Mouse (Mus musculus) stomach, embryonic 15.5 days (tissue): ENCODE measurements at regions not wholly inside any gene's neighbourhood (a gene's known extent, or its start where the extent isn't known, plus 50 kb on each side); places are given as distances from the start of the nearest gene placed in this dataset.

Source experiments
- ATAC-seq: fragments of 200-750 bp; cut with Nextera tagmentation; 2 replicates; pipeline ENCODE4 v1.8.0; 2017; ENCODE audit warnings: low read depth, moderate number of reproducible peaks, moderate TSS enrichment; ENCODE audit not compliant: insufficient read depth, low FRiP score
- H3K27ac ChIP-seq: fragments of 300-500 bp; sonication (generic); 2 replicates; pipeline ENCODE4 v1.5.1; 2015; ENCODE audit warnings: mild to moderate bottlenecking, inconsistent platforms
- H3K27me3 ChIP-seq: fragments of 300-500 bp; sonication (generic); replicated peaks from 2 replicates; pipeline ENCODE4 v1.6.1; 2015; ENCODE audit warnings: inconsistent platforms
- H3K36me3 ChIP-seq: fragments of 300-500 bp; sonication (generic); 2 replicates; pipeline ENCODE4 v1.6.1; 2015; ENCODE audit warnings: inconsistent platforms
- H3K4me1 ChIP-seq: fragments of 300-500 bp; sonication (generic); 2 replicates; pipeline ENCODE4 v1.6.1; 2015; ENCODE audit warnings: inconsistent platforms
- H3K4me2 ChIP-seq: fragments of 300-500 bp; sonication (generic); 2 replicates; pipeline ENCODE4 v1.6.1; 2015; ENCODE audit warnings: mild to moderate bottlenecking, inconsistent platforms
- H3K4me3 ChIP-seq: fragments of 300-500 bp; sonication (generic); replicated peaks from 2 replicates; pipeline ENCODE4 v1.5.1; 2015; ENCODE audit warnings: inconsistent platforms
- H3K9ac ChIP-seq: fragments of 300-500 bp; sonication (generic); 2 replicates; pipeline ENCODE4 v1.6.1; 2015; ENCODE audit warnings: inconsistent platforms
- H3K9me3 ChIP-seq: fragments of 300-500 bp; sonication (generic); 2 replicates; pipeline ENCODE4 v1.6.1; 2016; ENCODE audit warnings: inconsistent platforms
- WGBS: fragments of 180-500 bp; shearing (Covaris S2); methylation state at CpG from one replicate; pipeline ENCODE4 v1.1.7; 2015; 5-methylcytosine and 5-hydroxymethylcytosine counted together

GRCm38 (mm10) chr8:103451381-103452018, 649.9 kb upstream of the Cdh5 start:
- ATAC-seq: no peak
- no peaks in the 10 kb centered on the region for H3K9me3 ChIP-seq
- H3K27ac ChIP-seq: no peak overlapping the region
- no peaks in the 10 kb centered on the region for H3K36me3 ChIP-seq
- 56% methylated on average over 5 of the region's 5 CpGs for WGBS
- H3K4me1 ChIP-seq: no peaks in the 10 kb centered on the region; the same call in 1 of the 2 replicates
- no peak overlapping the region for H3K4me2 ChIP-seq
- no peaks in the 10 kb centered on the region for H3K27me3 ChIP-seq
- H3K4me3 ChIP-seq: no peak overlapping the region
- no peak overlapping the region for H3K9ac ChIP-seq

- no peak overlapping the region for H3K9ac ChIP-seq
- no peak overlapping the region for H3K4me2 ChIP-seq
- no peak overlapping the region for H3K27ac ChIP-seq
- no peaks in the 10 kb centered on the region for H3K36me3 ChIP-seq
- H3K27me3 ChIP-seq: no peaks in the 10 kb centered on the region
- no peak for ATAC-seq
- WGBS: 66% methylated on average over 6 of the region's 6 CpGs
- no peak overlapping the region for H3K4me3 ChIP-seq
- no peaks in the 10 kb centered on the region for H3K9me3 ChIP-seq
- H3K4me1 ChIP-seq: no peaks in the 10 kb centered on the region
Measured at GRCm38 (mm10) chr8:103457176-103457575, 644.2 kb upstream of the Cdh5 start.

- no peak overlapping the region for H3K4me3 ChIP-seq
- no peak for ATAC-seq
- no peaks in the 10 kb centered on the region for H3K36me3 ChIP-seq
- H3K9ac ChIP-seq: no peak overlapping the region
- 38% methylated on average over 4 of the region's 4 CpGs for WGBS
- H3K9me3 ChIP-seq: no peaks in the 10 kb centered on the region
- no peak overlapping the region for H3K4me2 ChIP-seq
- H3K27ac ChIP-seq: no peak overlapping the region
- no peaks in the 10 kb centered on the region for H3K4me1 ChIP-seq
- H3K27me3 ChIP-seq: no peaks in the 10 kb centered on the region
Measured at GRCm38 (mm10) chr8:103463557-103463956, 637.9 kb upstream of the Cdh5 start.

GRCm38 (mm10) chr8:103464777-103465353, 636.6 kb upstream of the Cdh5 start:
- H3K27me3 ChIP-seq: no peaks in the 10 kb centered on the region
- H3K27ac ChIP-seq: no peak overlapping the region
- no peaks in the 10 kb centered on the region for H3K9me3 ChIP-seq
- no peak overlapping the region for H3K9ac ChIP-seq
- H3K4me3 ChIP-seq: no peak overlapping the region
- 83% methylated on average over 2 of the region's 2 CpGs for WGBS
- no peak overlapping the region for H3K4me2 ChIP-seq
- H3K36me3 ChIP-seq: no peaks in the 10 kb centered on the region
- H3K4me1 ChIP-seq: no peaks in the 10 kb centered on the region
- no peak for ATAC-seq

GRCm38 (mm10) chr8:103467536-103468160, 633.8 kb upstream of the Cdh5 start:
- no peak overlapping the region for H3K4me3 ChIP-seq
- 85% methylated on average over 6 of the region's 6 CpGs for WGBS
- no peak overlapping the region for H3K4me2 ChIP-seq
- H3K9me3 ChIP-seq: no peaks in the 10 kb centered on the region
- no peak overlapping the region for H3K9ac ChIP-seq
- H3K27me3 ChIP-seq: no peaks in the 10 kb centered on the region
- no peak for ATAC-seq
- H3K36me3 ChIP-seq: no peaks in the 10 kb centered on the region
- no peaks in the 10 kb centered on the region for H3K4me1 ChIP-seq
- H3K27ac ChIP-seq: no peak overlapping the region

GRCm38 (mm10) chr8:103469049-103469448, 632.4 kb upstream of the Cdh5 start:
- no peaks in the 10 kb centered on the region for H3K36me3 ChIP-seq
- no peaks in the 10 kb centered on the region for H3K4me1 ChIP-seq
- H3K4me2 ChIP-seq: no peak overlapping the region
- no peak for ATAC-seq
- no peaks in the 10 kb centered on the region for H3K27me3 ChIP-seq
- H3K4me3 ChIP-seq: no peak overlapping the region
- H3K9me3 ChIP-seq: no peaks in the 10 kb centered on the region
- no peak overlapping the region for H3K27ac ChIP-seq
- WGBS: 72% methylated on average over 1 of the region's 1 CpGs
- H3K9ac ChIP-seq: no peak overlapping the region

- H3K36me3 ChIP-seq: no peaks in the 10 kb centered on the region
- no peaks in the 10 kb centered on the region for H3K4me1 ChIP-seq
- no peak overlapping the region for H3K4me3 ChIP-seq
- H3K27ac ChIP-seq: no peak overlapping the region
- 44% methylated on average over 4 of the region's 4 CpGs for WGBS
- no peaks in the 10 kb centered on the region for H3K9me3 ChIP-seq
- no peaks in the 10 kb centered on the region for H3K27me3 ChIP-seq
- H3K9ac ChIP-seq: no peak overlapping the region
- H3K4me2 ChIP-seq: no peak overlapping the region
- ATAC-seq: no peak
Measured at GRCm38 (mm10) chr8:103470316-103470715, 631.1 kb upstream of the Cdh5 start.

GRCm38 (mm10) chr8:103475816-103476797, 625.3 kb upstream of the Cdh5 start:
- H3K4me1 ChIP-seq: no peaks in the 10 kb centered on the region
- H3K4me3 ChIP-seq: no peak overlapping the region
- no peak for ATAC-seq
- H3K4me2 ChIP-seq: no peak overlapping the region
- H3K27me3 ChIP-seq: no peaks in the 10 kb centered on the region
- H3K9ac ChIP-seq: no peak overlapping the region
- WGBS: 82% methylated on average over 12 of the region's 12 CpGs
- no peaks in the 10 kb centered on the region for H3K9me3 ChIP-seq
- no peak overlapping the region for H3K27ac ChIP-seq
- H3K36me3 ChIP-seq: no peaks in the 10 kb centered on the region

- no peak for ATAC-seq
- no peaks in the 10 kb centered on the region for H3K36me3 ChIP-seq
- WGBS: 41% methylated on average over 6 of the region's 6 CpGs
Measured at GRCm38 (mm10) chr8:103482033-103482720, 619.2 kb upstream of the Cdh5 start.

GRCm38 (mm10) chr8:103485441-103485840, 616.0 kb upstream of the Cdh5 start:
- no peaks in the 10 kb centered on the region for H3K36me3 ChIP-seq
- no peak overlapping the region for H3K27ac ChIP-seq
- 74% methylated on average over 5 of the region's 5 CpGs for WGBS
- H3K4me1 ChIP-seq: 0 out of 2 replicates have a peak, but pooled peaks cover 4% of the 10 kb centered on the region
- H3K9me3 ChIP-seq: no peaks in the 10 kb centered on the region
- H3K27me3 ChIP-seq: no peaks in the 10 kb centered on the region
- ATAC-seq: no peak
- H3K9ac ChIP-seq: no peak overlapping the region
- no peak overlapping the region for H3K4me2 ChIP-seq
- H3K4me3 ChIP-seq: no peak overlapping the region

More at GRCm38 (mm10) chr8:103482033-103482720, 619.2 kb upstream of the Cdh5 start:
- Histone ChIP-seq H3K27me3 (no peaks in the 10 kb centered on the region), H3K4me3 (no peak overlapping the region), H3K9ac (no peak overlapping the region), H3K4me1 (0 out of 2 replicates have a peak, but pooled peaks cover 4% of the 10 kb centered on the region), H3K27ac (no peak overlapping the region; the same call in 1 of the 2 replicates), H3K9me3 (no peaks in the 10 kb centered on the region), H3K4me2 (no peak overlapping the region)

GRCm38 (mm10) chr8:103489411-103489810, 612.0 kb upstream of the Cdh5 start:
- WGBS: 64% methylated on average over 3 of the region's 3 CpGs
- no peak overlapping the region for H3K4me3 ChIP-seq
- H3K4me2 ChIP-seq: no peak overlapping the region
- 0 out of 2 replicates have a peak, but pooled peaks cover 2% of the 10 kb centered on the region for H3K4me1 ChIP-seq
- no peak overlapping the region for H3K9ac ChIP-seq
- no peak overlapping the region for H3K27ac ChIP-seq
- ATAC-seq: no peak
- no peaks in the 10 kb centered on the region for H3K9me3 ChIP-seq
- H3K36me3 ChIP-seq: no peaks in the 10 kb centered on the region
- no peaks in the 10 kb centered on the region for H3K27me3 ChIP-seq
